Mouse (Mus musculus) thymus, postnatal 14 days (tissue): Measurements from ENCODE around the gene Kcnab2.
A peak's percentile ranks its signal among the peaks of the same experiment; 100 is the strongest.

ENCODE experiments used
- DNase-seq: peaks from one replicate; pipeline ENCODE4 v3.0.0; 2021

The Kcnab2 gene

GRCm38 (mm10) chr4:152448666-152449018 is 29.0 kb downstream of the Kcnab2 start:
- DNase-seq: peak; percentile 87

GRCm38 (mm10) chr4:152447731-152448665 is 29.7 kb downstream of the Kcnab2 start:
- peak; percentile 54 for DNase-seq

GRCm38 (mm10) chr4:152446178-152446577 is 31.5 kb downstream of the Kcnab2 start:
- DNase-seq: peak; percentile 84

GRCm38 (mm10) chr4:152441536-152441935 is 36.1 kb downstream of the Kcnab2 start:
- no peak for DNase-seq

- DNase-seq: peak; percentile 27
Observed at GRCm38 (mm10) chr4:152440882-152441281, 36.8 kb downstream of the Kcnab2 start.

GRCm38 (mm10) chr4:152435255-152435654 is 42.4 kb downstream of the Kcnab2 start:
- DNase-seq: peak; percentile 68

- DNase-seq: peak; percentile 74
Observed at GRCm38 (mm10) chr4:152434836-152435235, 42.8 kb downstream of the Kcnab2 start.

- peak; percentile 55 for DNase-seq
Observed at GRCm38 (mm10) chr4:152432308-152432707, 45.4 kb downstream of the Kcnab2 start.

- DNase-seq: no peak
Observed at GRCm38 (mm10) chr4:152428259-152428658, 49.4 kb downstream of the Kcnab2 start.

GRCm38 (mm10) chr4:152424922-152425321 is 52.7 kb downstream of the Kcnab2 start:
- peak; percentile 41 for DNase-seq

- DNase-seq: peak; percentile 26
Observed at GRCm38 (mm10) chr4:152424341-152424740, 53.3 kb downstream of the Kcnab2 start.

- no peak for DNase-seq
Observed at GRCm38 (mm10) chr4:152423576-152423975, 54.1 kb downstream of the Kcnab2 start.

- no peak for DNase-seq
Observed at GRCm38 (mm10) chr4:152418229-152419060, 59.2 kb downstream of the Kcnab2 start.

- no peak for DNase-seq
Observed at GRCm38 (mm10) chr4:152412524-152413080, 65.1 kb downstream of the Kcnab2 start.

GRCm38 (mm10) chr4:152410961-152411360 is 66.7 kb downstream of the Kcnab2 start:
- no peak for DNase-seq

GRCm38 (mm10) chr4:152406531-152406930 is 71.1 kb downstream of the Kcnab2 start:
- DNase-seq: no peak

GRCm38 (mm10) chr4:152405671-152406201 is 71.9 kb downstream of the Kcnab2 start:
- no peak for DNase-seq

GRCm38 (mm10) chr4:152405143-152405542 is 72.5 kb downstream of the Kcnab2 start:
- DNase-seq: no peak

GRCm38 (mm10) chr4:152398926-152399325 is 78.7 kb downstream of the Kcnab2 start:
- DNase-seq: no peak

GRCm38 (mm10) chr4:152392627-152393026 is 85.0 kb downstream of the Kcnab2 start:
- DNase-seq: no peak

GRCm38 (mm10) chr4:152392192-152392591 is 85.5 kb downstream of the Kcnab2 start:
- no peak for DNase-seq

- DNase-seq: peak; percentile 33
Observed at GRCm38 (mm10) chr4:152385644-152386043, 92.0 kb downstream of the Kcnab2 start.
